Mouse (Mus musculus) liver, embryonic 15.5 days (tissue): ENCODE results near the gene Olfr552. TPM values are rescaled to one million over a fixed set of nuclear protein-coding genes. Genes with fewer than 3 reads are reported as not detected.
"Not testable (repeated sequence)": the region's sequence is repeated elsewhere in the genome, so short reads cannot be mapped to it uniquely, and the experiment has no call there.

Source experiments
- ATAC-seq: fragments of 200-750 bp; cut with Nextera tagmentation; 2 replicates; pipeline ENCODE4 v1.8.0; 2017; ENCODE audit warnings: moderate number of reproducible peaks, mild to moderate bottlenecking, moderate library complexity; ENCODE audit not compliant: insufficient read depth
- H3K27ac ChIP-seq: fragments of 300-500 bp; sonication (generic); replicated peaks from 2 replicates; pipeline ENCODE4 v1.5.1; 2015; ENCODE audit warnings: mild to moderate bottlenecking, inconsistent platforms
- H3K27me3 ChIP-seq: fragments of 300-500 bp; sonication (generic); 2 replicates; pipeline ENCODE4 v1.6.1; 2015; ENCODE audit warnings: mild to moderate bottlenecking, inconsistent platforms
- H3K36me3 ChIP-seq: fragments of 300-500 bp; sonication (generic); replicated peaks from 2 replicates; pipeline ENCODE4 v1.6.1; 2015; ENCODE audit warnings: moderate library complexity, mild to moderate bottlenecking, inconsistent platforms
- H3K4me1 ChIP-seq: fragments of 300-500 bp; sonication (generic); replicated peaks from 2 replicates; pipeline ENCODE4 v1.6.1; 2015; ENCODE audit warnings: inconsistent platforms
- H3K4me2 ChIP-seq: fragments of 300-500 bp; sonication (generic); 2 replicates; pipeline ENCODE4 v1.6.1; 2015; ENCODE audit warnings: moderate library complexity, mild to moderate bottlenecking, inconsistent platforms
- H3K4me3 ChIP-seq: fragments of 300-500 bp; sonication (generic); replicated peaks from 2 replicates; pipeline ENCODE4 v1.5.1; 2015; ENCODE audit warnings: mild to moderate bottlenecking, inconsistent platforms
- H3K9ac ChIP-seq: fragments of 300-500 bp; sonication (generic); 2 replicates; pipeline ENCODE4 v1.6.1; 2015; ENCODE audit warnings: moderate library complexity, mild to moderate bottlenecking, inconsistent platforms
- H3K9me3 ChIP-seq: fragments of 300-500 bp; sonication (generic); replicated peaks from 2 replicates; pipeline ENCODE4 v1.6.1; 2016; ENCODE audit warnings: inconsistent platforms
- WGBS: fragments of 180-500 bp; shearing (Covaris S2); methylation state at CpG from one replicate; pipeline ENCODE4 v1.1.7; 2015; ENCODE audit warnings: mixed read lengths; ENCODE audit not compliant: insufficient replicate concordance; 5-methylcytosine and 5-hydroxymethylcytosine counted together
- polyA plus RNA-seq: library from polyadenylated mRNA; unstranded; fragments of >200 nt; fragmentation: Nextera tagmentation; extraction: Ambion mirVana; gene quantifications from 2 replicates; pipeline ENCODE4 v1.2.1, GENCODE M21; 2015

Olfr552 gene
- polyA plus RNA-seq, 1 experiment from 2014 or later: not detected

DNA sequence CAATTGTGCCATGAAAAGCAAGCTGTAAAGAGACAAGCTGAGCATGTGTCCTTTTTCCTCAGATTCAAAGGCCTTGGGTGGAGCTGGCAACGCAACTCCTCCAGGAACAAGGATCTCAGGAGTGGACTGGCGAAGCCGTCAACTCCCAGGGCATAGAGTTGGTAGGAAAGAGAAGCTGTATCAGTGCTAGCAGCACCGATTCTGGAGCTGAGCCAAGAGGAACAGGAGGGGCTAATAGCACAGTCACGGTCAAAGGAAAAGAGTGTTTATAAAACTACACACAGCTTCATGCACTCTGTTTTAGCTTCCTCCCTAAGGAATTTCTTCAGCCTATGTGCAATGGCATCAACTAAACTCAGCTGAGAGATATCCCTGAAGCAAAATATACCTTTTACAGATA is 22.0 kb downstream of the Olfr552 start:
- WGBS: 39% methylated on average over 5 of the region's 5 CpGs
- H3K36me3 ChIP-seq: no peaks in the 10 kb centered on the region
- H3K9ac ChIP-seq: no peak overlapping the region
- no peaks in the 10 kb centered on the region for H3K27me3 ChIP-seq
- no peak overlapping the region for H3K4me3 ChIP-seq
- no peaks in the 10 kb centered on the region for H3K9me3 ChIP-seq
- no peak for ATAC-seq
- H3K4me2 ChIP-seq: no peak overlapping the region
- H3K4me1 ChIP-seq: no peaks in the 10 kb centered on the region
- no peak overlapping the region for H3K27ac ChIP-seq

DNA sequence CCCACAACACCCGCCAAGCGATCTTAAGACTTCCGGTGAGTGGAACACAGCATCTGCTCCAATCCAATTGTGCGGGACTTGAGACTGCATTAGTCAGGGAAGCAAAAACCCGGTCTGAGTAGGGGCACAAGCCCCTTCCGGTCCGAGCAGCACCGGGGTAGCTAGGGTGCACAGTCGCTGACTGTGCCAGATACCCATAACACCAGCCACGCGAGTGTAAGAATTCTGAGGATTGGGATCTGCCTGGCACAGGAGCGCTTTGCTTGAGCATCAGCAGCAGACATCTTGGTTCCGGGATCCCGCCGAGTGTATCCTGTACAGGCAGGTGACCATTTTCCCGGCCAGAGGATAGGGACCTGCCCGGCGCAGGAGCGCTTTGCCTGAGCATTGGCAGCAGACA is 22.8 kb downstream of the Olfr552 start:
- not testable (repeated sequence) for H3K27ac ChIP-seq, H3K36me3 ChIP-seq, H3K4me2 ChIP-seq, H3K27me3 ChIP-seq, H3K4me1 ChIP-seq, H3K9me3 ChIP-seq, H3K4me3 ChIP-seq, H3K9ac ChIP-seq, ATAC-seq
- WGBS: 77% methylated on average over 19 of the region's 19 CpGs

DNA sequence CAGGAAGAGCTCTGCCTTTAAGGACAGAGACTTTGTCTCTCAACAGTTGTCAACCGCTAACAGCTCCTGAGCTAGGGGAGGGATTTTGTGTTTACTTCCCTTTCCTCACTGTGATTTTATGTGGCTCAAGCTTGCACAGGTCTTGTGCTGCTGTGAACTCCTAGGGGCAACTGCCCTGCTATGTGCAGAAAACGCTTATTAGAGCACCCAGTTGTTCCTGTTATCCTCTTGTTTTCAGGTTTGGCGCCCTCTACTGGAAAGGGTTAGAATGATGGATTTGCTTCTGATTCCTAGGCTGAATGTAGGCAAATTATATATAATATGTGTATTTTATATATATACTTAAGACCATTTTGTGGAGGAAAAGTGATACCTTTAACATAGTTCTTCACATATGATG is 39.1 kb downstream of the Olfr552 start:
- H3K4me1 ChIP-seq: no peaks in the 10 kb centered on the region
- no peak overlapping the region for H3K9ac ChIP-seq
- H3K4me2 ChIP-seq: no peak overlapping the region
- H3K4me3 ChIP-seq: no peak overlapping the region
- no peak for ATAC-seq
- H3K9me3 ChIP-seq: no peaks in the 10 kb centered on the region
- H3K27ac ChIP-seq: no peak overlapping the region
- no peaks in the 10 kb centered on the region for H3K36me3 ChIP-seq
- 13% methylated on average over 3 of the region's 3 CpGs for WGBS
- no peaks in the 10 kb centered on the region for H3K27me3 ChIP-seq

DNA sequence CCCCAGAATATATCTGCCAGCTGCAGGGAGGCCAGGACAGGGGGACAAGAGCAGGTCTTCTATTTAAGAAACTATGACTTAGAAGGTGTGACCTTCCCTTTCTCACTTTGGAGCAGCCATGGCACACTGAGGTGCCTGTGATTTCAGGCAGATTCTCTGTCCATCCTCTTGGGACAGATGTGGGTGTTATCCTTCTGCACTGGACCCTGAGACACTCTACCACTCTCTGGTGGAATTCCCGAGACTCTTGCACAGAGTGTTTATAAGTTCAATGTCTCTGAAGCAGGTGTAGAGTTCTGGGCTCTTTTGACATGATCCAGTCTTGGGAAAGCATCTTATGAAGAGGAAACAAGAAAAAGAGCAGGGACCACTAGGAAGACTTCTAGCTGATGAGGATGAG is 40.6 kb downstream of the Olfr552 start, which contains the start of gene Olfr554:
Gene Olfr554 (plus strand): TSS at position 301 of the 400 bp plus-strand sequence.
- no peaks in the 10 kb centered on the region for H3K9me3 ChIP-seq
- no peak within 1 kb of the TSS for H3K4me3 ChIP-seq
- H3K4me1 ChIP-seq: no peaks in the 10 kb centered on the region
- H3K4me2 ChIP-seq: no peak within 1 kb of the TSS
- no peak for ATAC-seq
- no peak within 1 kb of the TSS for H3K27ac ChIP-seq
- H3K9ac ChIP-seq: no peak within 1 kb of the TSS
- 35% methylated on average over 1 of the region's 1 CpGs for WGBS
- no peaks in the 10 kb centered on the region for H3K36me3 ChIP-seq
- H3K27me3 ChIP-seq: no peaks in the 10 kb centered on the region

DNA sequence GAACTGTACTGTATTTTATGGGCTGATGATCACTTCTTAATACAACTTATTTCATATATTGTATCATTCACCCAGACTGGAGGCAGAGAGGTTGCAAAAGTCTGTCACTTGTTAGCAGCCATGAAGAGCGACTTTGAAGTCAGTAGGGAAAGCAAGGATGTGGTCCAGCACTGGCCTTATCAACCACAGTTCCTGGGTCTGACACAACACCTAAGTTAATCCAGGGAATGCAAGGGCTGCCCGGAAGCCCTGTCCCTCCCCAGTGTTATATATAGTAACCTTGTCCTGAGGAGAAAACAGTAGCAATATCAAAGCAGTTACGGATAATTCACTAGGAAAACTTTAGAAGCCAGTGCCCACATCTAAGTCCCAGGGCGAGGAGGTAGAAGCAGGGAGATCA is 47.4 kb downstream of the Olfr552 start:
- H3K36me3 ChIP-seq, H3K9me3 ChIP-seq, H3K27ac ChIP-seq, ATAC-seq, H3K4me2 ChIP-seq, H3K27me3 ChIP-seq, H3K4me1 ChIP-seq, H3K9ac ChIP-seq, H3K4me3 ChIP-seq: not testable (repeated sequence)
- 69% methylated on average over 4 of the region's 4 CpGs for WGBS

Other genes with a start within 250 kb of the Olfr552 start
- 171 and 180 TPM in 2 replicates for gene Rrm1, start 156.1 kb upstream of the Olfr552 start, polyA plus RNA-seq
- 0.23 and 0.46 TPM in 2 replicates for gene Olfr543, start 116.1 kb upstream of the Olfr552 start, polyA plus RNA-seq
- 0.07 TPM in 2 replicates for gene Olfr544, start 109.5 kb upstream of the Olfr552 start, polyA plus RNA-seq
- not detected in 2 replicates for gene Olfr545, start 98.2 kb upstream of the Olfr552 start, polyA plus RNA-seq
- not detected in 2 replicates for gene Olfr547, start 63.0 kb upstream of the Olfr552 start, polyA plus RNA-seq
- not detected in 2 replicates for gene Olfr548-ps1, start 56.9 kb upstream of the Olfr552 start, polyA plus RNA-seq
- not detected in 2 replicates for gene Olfr549, start 47.9 kb upstream of the Olfr552 start, polyA plus RNA-seq
- 0.44 and 0.62 TPM in 2 replicates for gene Trim21, start 32.3 kb upstream of the Olfr552 start, polyA plus RNA-seq
- gene Olfr550, start 26.3 kb upstream of the Olfr552 start, polyA plus RNA-seq: not detected in 2 replicates
- not detected in 2 replicates for gene Olfr551, start 5.9 kb upstream of the Olfr552 start, polyA plus RNA-seq
- not detected in 2 replicates for gene Olfr553, start 20.4 kb downstream of the Olfr552 start, polyA plus RNA-seq
- gene Olfr554, start 40.7 kb downstream of the Olfr552 start, polyA plus RNA-seq: not detected in 2 replicates
- not detected in 2 replicates for gene Olfr555, start 61.1 kb downstream of the Olfr552 start, polyA plus RNA-seq
- gene Olfr556, start 67.1 kb downstream of the Olfr552 start, polyA plus RNA-seq: not detected in 2 replicates
- 1.5 TPM in 2 replicates for gene Trim68, start 89.6 kb downstream of the Olfr552 start, polyA plus RNA-seq
- not detected in 2 replicates for gene Olfr557, start 98.1 kb downstream of the Olfr552 start, polyA plus RNA-seq
- not detected in 2 replicates for gene Olfr558, start 104.4 kb downstream of the Olfr552 start, polyA plus RNA-seq
- gene Olfr33, start 121.3 kb downstream of the Olfr552 start, polyA plus RNA-seq: not detected in 2 replicates
- not detected in 2 replicates for gene Olfr559, start 129.7 kb downstream of the Olfr552 start, polyA plus RNA-seq
- gene Olfr560, start 161.6 kb downstream of the Olfr552 start, polyA plus RNA-seq: not detected in 2 replicates
- not detected in 2 replicates for gene Olfr78, start 161.7 kb downstream of the Olfr552 start, polyA plus RNA-seq
- gene Olfr561, start 173.5 kb downstream of the Olfr552 start, polyA plus RNA-seq: not detected in 2 replicates
- gene Olfr564, start 205.7 kb downstream of the Olfr552 start, polyA plus RNA-seq: not detected in 2 replicates